Mouse (Mus musculus): Measurements from ENCODE around the gene Tex2. TPM values are rescaled to one million over a fixed set of nuclear protein-coding genes. Genes with fewer than 3 reads are reported as not detected.

Tex2 gene
- polyA plus RNA-seq, 1 experiment, result 13.2 TPM

- Histone ChIP-seq H3K4me1 (replicated peaks; ENCODE audit: control insufficient read depth, insufficient read depth, low read length) (peaks cover 5% of the 10 kb centered on the region), H3K4me3 (ENCODE audit: control insufficient read depth, insufficient read depth, low read length) (no peak overlapping the region), H3K27me3 (ENCODE audit: control insufficient read depth, insufficient read depth, low read length) (no peaks in the 10 kb centered on the region), H3K36me3 (ENCODE audit: control insufficient read depth, insufficient read depth, low read length) (no peaks in the 10 kb centered on the region), H3K27ac (ENCODE audit: control insufficient read depth, insufficient read depth, low read length) (no peak overlapping the region)
- 86% methylated on average over 4 of the region's 4 CpGs for WGBS
- no peak for TF ChIP-seq CTCF (IDR thresholded peaks at IDR 0.05; ENCODE audit: borderline replicate concordance, control insufficient read depth, extremely low read depth, insufficient read depth, low read length, poor library complexity)
- TF ChIP-seq POLR2A (IDR thresholded peaks at IDR 0.05; ENCODE audit: control insufficient read depth, extremely low read depth, insufficient read depth, low read length, poor library complexity), result no peak
- DNase-seq, result no peak
Observed at GRCm38 (mm10) chr11:106503425-106503717, 109.9 kb downstream of the Tex2 start.

GRCm38 (mm10) chr11:106502631-106503424 lies 110.4 kb downstream of the Tex2 start:
- H3K27me3 ChIP-seq (ENCODE audit: control insufficient read depth, insufficient read depth, low read length), result no peaks in the 10 kb centered on the region
- H3K36me3 ChIP-seq (ENCODE audit: control insufficient read depth, insufficient read depth, low read length), result no peaks in the 10 kb centered on the region
- no peak for TF ChIP-seq POLR2A (IDR thresholded peaks at IDR 0.05; ENCODE audit: control insufficient read depth, extremely low read depth, insufficient read depth, low read length, poor library complexity)
- TF ChIP-seq CTCF (IDR thresholded peaks at IDR 0.05; ENCODE audit: borderline replicate concordance, control insufficient read depth, extremely low read depth, insufficient read depth, low read length, poor library complexity), result no peak
- WGBS, result 90% methylated on average over 13 of the region's 13 CpGs
- H3K4me1 ChIP-seq (replicated peaks; ENCODE audit: control insufficient read depth, insufficient read depth, low read length), result peaks cover 5% of the 10 kb centered on the region
- no peak overlapping the region for H3K27ac ChIP-seq (ENCODE audit: control insufficient read depth, insufficient read depth, low read length)
- no peak overlapping the region for H3K4me3 ChIP-seq (ENCODE audit: control insufficient read depth, insufficient read depth, low read length)
- no peak for DNase-seq

- peaks cover 5% of the 10 kb centered on the region for H3K4me1 ChIP-seq (replicated peaks; ENCODE audit: control insufficient read depth, insufficient read depth, low read length)
- TF ChIP-seq CTCF (IDR thresholded peaks at IDR 0.05; ENCODE audit: borderline replicate concordance, control insufficient read depth, extremely low read depth, insufficient read depth, low read length, poor library complexity) (no peak), POLR2A (IDR thresholded peaks at IDR 0.05; ENCODE audit: control insufficient read depth, extremely low read depth, insufficient read depth, low read length, poor library complexity) (no peak)
- DNase-seq, result no peak
- no peak overlapping the region for H3K27ac ChIP-seq (ENCODE audit: control insufficient read depth, insufficient read depth, low read length)
- H3K4me3 ChIP-seq (ENCODE audit: control insufficient read depth, insufficient read depth, low read length), result no peak overlapping the region
- no peaks in the 10 kb centered on the region for H3K27me3 ChIP-seq (ENCODE audit: control insufficient read depth, insufficient read depth, low read length)
- no peaks in the 10 kb centered on the region for H3K36me3 ChIP-seq (ENCODE audit: control insufficient read depth, insufficient read depth, low read length)
Observed at GRCm38 (mm10) chr11:106502159-106502505, 111.1 kb downstream of the Tex2 start.

- Histone ChIP-seq H3K4me3 (ENCODE audit: control insufficient read depth, insufficient read depth, low read length) (peak overlapping the region; percentile 78), H3K36me3 (ENCODE audit: control insufficient read depth, insufficient read depth, low read length) (no peaks in the 10 kb centered on the region), H3K27me3 (ENCODE audit: control insufficient read depth, insufficient read depth, low read length) (no peaks in the 10 kb centered on the region), H3K4me1 (replicated peaks; ENCODE audit: control insufficient read depth, insufficient read depth, low read length) (peaks cover 5% of the 10 kb centered on the region), H3K27ac (ENCODE audit: control insufficient read depth, insufficient read depth, low read length) (peak overlapping the region; percentile 41; the same call in 1 of the 2 replicates)
- DNase-seq, result peak; percentile 48
- TF ChIP-seq CTCF (IDR thresholded peaks at IDR 0.05; ENCODE audit: borderline replicate concordance, control insufficient read depth, extremely low read depth, insufficient read depth, low read length, poor library complexity), result no peak
- TF ChIP-seq POLR2A (IDR thresholded peaks at IDR 0.05; ENCODE audit: control insufficient read depth, extremely low read depth, insufficient read depth, low read length, poor library complexity), result no peak
- 6% methylated on average over 22 of the region's 22 CpGs for WGBS
Observed at GRCm38 (mm10) chr11:106501308-106502158, 111.7 kb downstream of the Tex2 start.

- Histone ChIP-seq H3K27me3 (ENCODE audit: control insufficient read depth, insufficient read depth, low read length) (no peaks in the 10 kb centered on the region), H3K27ac (ENCODE audit: control insufficient read depth, insufficient read depth, low read length) (peak overlapping the region; percentile 41), H3K36me3 (ENCODE audit: control insufficient read depth, insufficient read depth, low read length) (no peaks in the 10 kb centered on the region), H3K4me1 (replicated peaks; ENCODE audit: control insufficient read depth, insufficient read depth, low read length) (peaks cover 5% of the 10 kb centered on the region), H3K4me3 (ENCODE audit: control insufficient read depth, insufficient read depth, low read length) (peak overlapping the region; percentile 78)
- peak; percentile 98 for TF ChIP-seq POLR2A (IDR thresholded peaks at IDR 0.05; ENCODE audit: control insufficient read depth, extremely low read depth, insufficient read depth, low read length, poor library complexity)
- TF ChIP-seq CTCF (IDR thresholded peaks at IDR 0.05; ENCODE audit: borderline replicate concordance, control insufficient read depth, extremely low read depth, insufficient read depth, low read length, poor library complexity), result no peak
- WGBS, result under 1% methylated on average over 52 of the region's 55 CpGs
- peak; percentile 93 for DNase-seq
Observed at GRCm38 (mm10) chr11:106500393-106501307, 112.6 kb downstream of the Tex2 start.

Measured in thymus, adult 2 months (tissue).